Mouse (Mus musculus) CH12.LX (cell line): ENCODE measurements around the gene Blzf1. TPM values are rescaled to one million over a fixed set of nuclear protein-coding genes. Genes with fewer than 3 reads are reported as not detected.

Source experiments
- DNase-seq: peaks from one replicate; pipeline ENCODE4 v3.0.0-alpha.2; 2013; ENCODE audit errors: extremely low read depth
- H3K27ac ChIP-seq: 2 replicates; pipeline ENCODE4 v1.5.1; 2012; ENCODE audit warnings: low read depth, mild to moderate bottlenecking, control low read depth, moderate library complexity; ENCODE audit not compliant: insufficient read depth
- H3K27me3 ChIP-seq: replicated peaks from 2 replicates; pipeline ENCODE3; 2012; ENCODE audit warnings: inconsistent platforms
- H3K36me3 ChIP-seq, 2 experiments: replicated peaks in 1 of 2; 2 replicates each; pipeline versions ENCODE3 to v1.6.1; 2012; ENCODE audit warnings: inconsistent platforms in 1 of 2, low read length in 1 of 2, mild to moderate bottlenecking in 1 of 2, mixed read lengths in 1 of 2, moderate library complexity in 1 of 2; ENCODE audit not compliant: control insufficient read depth in 1 of 2, insufficient read depth in 1 of 2
- H3K4me1 ChIP-seq, 2 experiments: 2 replicates each; pipeline ENCODE4 v1.6.1; 2012; ENCODE audit warnings: inconsistent platforms in 1 of 2, moderate library complexity in 1 of 2; ENCODE audit not compliant: insufficient read depth in 2 of 2, control insufficient read depth in 1 of 2
- H3K4me2 ChIP-seq: 2 replicates; pipeline ENCODE4 v1.6.1; 2012; ENCODE audit warnings: low read depth, mild to moderate bottlenecking, control low read depth; ENCODE audit not compliant: poor library complexity, insufficient read depth, severe bottlenecking
- H3K4me3 ChIP-seq, 3 experiments: fragments of 150-350 bp in 1 of 3; sonication (generic) in 1 of 3; replicated peaks in 1 of 3; 2 replicates each; pipeline versions ENCODE3 to v1.5.1; 2011 to 2012; ENCODE audit warnings: low read depth in 2 of 3, low read length in 2 of 3, mild to moderate bottlenecking in 2 of 3, moderate library complexity in 2 of 3, control low read depth in 1 of 3, improper control_type of control experiment in 1 of 3, inconsistent platforms in 1 of 3, mixed read lengths in 1 of 3; ENCODE audit not compliant: poor library complexity in 1 of 3
- H3K79me2 ChIP-seq: replicated peaks from 2 replicates; pipeline ENCODE4 v1.6.1; 2012; ENCODE audit warnings: mild to moderate bottlenecking, moderate library complexity; ENCODE audit not compliant: control insufficient read depth, poor library complexity, insufficient read depth, severe bottlenecking; ENCODE audit errors: extremely low read depth
- H3K9ac ChIP-seq: 2 replicates; pipeline ENCODE4 v1.6.1; 2012; ENCODE audit warnings: low read depth, mild to moderate bottlenecking, control low read depth, moderate library complexity; ENCODE audit not compliant: insufficient read depth
- H3K9me3 ChIP-seq: replicated peaks from 2 replicates; pipeline ENCODE3; 2012; ENCODE audit warnings: low read length, inconsistent platforms, mixed read lengths
- BHLHE40 ChIP-seq: IDR thresholded peaks from 2 replicates; pipeline ENCODE4 v1.6.1; 2011; ENCODE audit warnings: mild to moderate bottlenecking, low read depth, low read length, improper control_type of control experiment
- CHD1 ChIP-seq: IDR thresholded peaks from 2 replicates; pipeline ENCODE4 v1.6.1; 2012; ENCODE audit warnings: low read depth, low read length, improper control_type of control experiment, inconsistent platforms
- CHD2 ChIP-seq: IDR thresholded peaks from 2 replicates; pipeline ENCODE4 v1.6.1; 2011; ENCODE audit warnings: low read length, improper control_type of control experiment
- CTCF ChIP-seq, 2 experiments: IDR thresholded peaks in 1 of 2; conservative IDR thresholded peaks in 1 of 2; 2 replicates each; pipeline ENCODE4 v1.5.1; 2011 to 2012; ENCODE audit warnings: low read depth in 2 of 2, low read length in 2 of 2, improper control_type of control experiment in 1 of 2, inconsistent platforms in 1 of 2, mild to moderate bottlenecking in 1 of 2, moderate library complexity in 1 of 2
- E2F4 ChIP-seq: IDR thresholded peaks from 2 replicates; pipeline ENCODE4 v1.6.1; 2011; ENCODE audit warnings: low read depth, low read length, improper control_type of control experiment; ENCODE audit not compliant: insufficient replicate concordance
- ELF1 ChIP-seq: IDR thresholded peaks from 2 replicates; pipeline ENCODE4 v1.6.1; 2014; ENCODE audit warnings: low read depth, mild to moderate bottlenecking, inconsistent platforms, low read length, improper control_type of control experiment
- EP300 ChIP-seq: IDR thresholded peaks from 2 replicates; pipeline ENCODE4 v1.6.1; 2011; ENCODE audit warnings: low read length, improper control_type of control experiment
- ETS1 ChIP-seq: conservative IDR thresholded peaks from 2 replicates; pipeline ENCODE4 v1.6.1; 2012; ENCODE audit warnings: low read depth, mild to moderate bottlenecking, inconsistent platforms, low read length, improper control_type of control experiment, moderate library complexity
- GABPA ChIP-seq: IDR thresholded peaks from 2 replicates; pipeline ENCODE4 v1.6.1; 2012; ENCODE audit warnings: low read depth, low read length, improper control_type of control experiment, inconsistent platforms; ENCODE audit not compliant: insufficient replicate concordance
- HCFC1 ChIP-seq: IDR thresholded peaks from 2 replicates; pipeline ENCODE4 v1.6.1; 2012; ENCODE audit warnings: low read depth, mild to moderate bottlenecking, inconsistent platforms, low read length, improper control_type of control experiment
- IRF4 ChIP-seq: IDR thresholded peaks from 2 replicates; pipeline ENCODE4 v1.6.1; 2014; ENCODE audit warnings: low read depth, mild to moderate bottlenecking, inconsistent platforms, low read length, improper control_type of control experiment
- JUN ChIP-seq: IDR thresholded peaks from 2 replicates; pipeline ENCODE4 v1.6.1; 2011; ENCODE audit warnings: low read depth, mild to moderate bottlenecking, low read length, improper control_type of control experiment, moderate library complexity; ENCODE audit not compliant: insufficient read depth
- JUND ChIP-seq: conservative IDR thresholded peaks from 2 replicates; pipeline ENCODE4 v1.6.1; 2011; ENCODE audit warnings: low read depth, low read length, improper control_type of control experiment
- KAT2A ChIP-seq: IDR thresholded peaks from 2 replicates; pipeline ENCODE4 v1.6.1; 2012; ENCODE audit warnings: low read length, improper control_type of control experiment, inconsistent platforms; ENCODE audit not compliant: insufficient replicate concordance
- MAFK ChIP-seq: IDR thresholded peaks from 2 replicates; pipeline ENCODE4 v1.6.1; 2011; ENCODE audit warnings: low read length, improper control_type of control experiment; ENCODE audit not compliant: insufficient replicate concordance
- MAX ChIP-seq: IDR thresholded peaks from 2 replicates; pipeline ENCODE4 v1.6.1; 2011; ENCODE audit warnings: low read length, improper control_type of control experiment
- MAZ ChIP-seq: IDR thresholded peaks from 2 replicates; pipeline ENCODE4 v1.6.1; 2012; ENCODE audit warnings: low read depth, mild to moderate bottlenecking, inconsistent platforms, low read length, improper control_type of control experiment, moderate library complexity
- MEF2A ChIP-seq: IDR thresholded peaks from 2 replicates; pipeline ENCODE4 v1.6.1; 2014; ENCODE audit warnings: low read depth, mild to moderate bottlenecking, inconsistent platforms, low read length, improper control_type of control experiment, borderline replicate concordance
- MXI1 ChIP-seq: IDR thresholded peaks from 2 replicates; pipeline ENCODE4 v1.6.1; 2011; ENCODE audit warnings: mild to moderate bottlenecking, low read depth, low read length, improper control_type of control experiment
- POLR2A ChIP-seq: IDR thresholded peaks from 2 replicates; pipeline ENCODE4 v1.6.1; 2011; ENCODE audit warnings: low read depth, mild to moderate bottlenecking, improper control_type of control experiment, low read length
- RAD21 ChIP-seq: IDR thresholded peaks from 2 replicates; pipeline ENCODE4 v1.6.1; 2011; ENCODE audit warnings: low read depth, mild to moderate bottlenecking, low read length, improper control_type of control experiment, moderate library complexity
- RCOR1 ChIP-seq: conservative IDR thresholded peaks from 2 replicates; pipeline ENCODE4 v1.6.1; 2012; ENCODE audit warnings: low read depth, mild to moderate bottlenecking, inconsistent platforms, low read length, improper control_type of control experiment
- SIN3A ChIP-seq: IDR thresholded peaks from 2 replicates; pipeline ENCODE4 v1.6.1; 2012; ENCODE audit warnings: low read length, improper control_type of control experiment, inconsistent platforms
- SMC3 ChIP-seq: IDR thresholded peaks from 2 replicates; pipeline ENCODE4 v1.6.1; 2011; ENCODE audit warnings: low read depth, low read length, improper control_type of control experiment
- TBP ChIP-seq: conservative IDR thresholded peaks from 2 replicates; pipeline ENCODE4 v1.6.1; 2011; ENCODE audit warnings: low read depth, low read length, improper control_type of control experiment
- TCF12 ChIP-seq: IDR thresholded peaks from 2 replicates; pipeline ENCODE4 v1.6.1; 2014; ENCODE audit warnings: low read depth, mild to moderate bottlenecking, inconsistent platforms, low read length, improper control_type of control experiment
- UBTF ChIP-seq: IDR thresholded peaks from 2 replicates; pipeline ENCODE4 v1.6.1; 2012; ENCODE audit warnings: low read depth, mild to moderate bottlenecking, inconsistent platforms, low read length, improper control_type of control experiment, moderate library complexity
- USF1 ChIP-seq: IDR thresholded peaks from 2 replicates; pipeline ENCODE4 v1.6.1; 2014; ENCODE audit warnings: low read depth, mild to moderate bottlenecking, inconsistent platforms, low read length, improper control_type of control experiment
- USF2 ChIP-seq: conservative IDR thresholded peaks from 2 replicates; pipeline ENCODE4 v1.6.1; 2011; ENCODE audit warnings: low read depth, low read length, improper control_type of control experiment
- ZC3H11A ChIP-seq: IDR thresholded peaks from 2 replicates; pipeline ENCODE4 v1.6.1; 2012; ENCODE audit warnings: low read depth, mild to moderate bottlenecking, inconsistent platforms, low read length, improper control_type of control experiment
- ZKSCAN1 ChIP-seq: IDR thresholded peaks from 2 replicates; pipeline ENCODE4 v1.6.1; 2012; ENCODE audit warnings: low read depth, inconsistent platforms, low read length, improper control_type of control experiment, borderline replicate concordance
- ZNF384 ChIP-seq: IDR thresholded peaks from 2 replicates; pipeline ENCODE4 v1.6.1; 2012; ENCODE audit warnings: low read depth, low read length, improper control_type of control experiment, inconsistent platforms
- dilution Hi-C: fragments of 300-500 bp; cut with MboI; formaldehyde crosslinking; loops from 2 replicates; pipeline ENCODE4 v1.14.3; 2020; ENCODE audit warnings: low sequenced_read_pairs; ENCODE audit not compliant: extremely low pct_unique_long_range_greater_than_20kb, extremely low pct_ligation_motif_present
- in situ Hi-C: fragments of 300-500 bp; cut with MboI; formaldehyde crosslinking; loops from 3 replicates; pipeline ENCODE4 v1.14.3; 2019; ENCODE audit warnings: low sequenced_read_pairs, low pct_ligation_motif_present, low pct_unique_long_range_greater_than_20kb, mixed read lengths
- polyA plus RNA-seq: library from polyadenylated mRNA; unstranded; fragments of >175 nt; gene quantifications from 2 replicates; pipeline ENCODE4 v1.2.1, GENCODE M21; 2012; ENCODE audit warnings: low read depth; ENCODE audit not compliant: insufficient read length
- total RNA-seq, 2 experiments: library from RNA; depleted of rRNA; stranded (reverse); fragments of 300-350 nt in 1 of 2; fragments of >200 nt in 1 of 2; gene quantifications; 2 replicates each; pipeline ENCODE4 v1.2.3; 2012 to 2014

Blzf1 gene
- total and polyA plus RNA-seq, 3 experiments: 13.7 to 22.2 (median 18.8) TPM

DNA sequence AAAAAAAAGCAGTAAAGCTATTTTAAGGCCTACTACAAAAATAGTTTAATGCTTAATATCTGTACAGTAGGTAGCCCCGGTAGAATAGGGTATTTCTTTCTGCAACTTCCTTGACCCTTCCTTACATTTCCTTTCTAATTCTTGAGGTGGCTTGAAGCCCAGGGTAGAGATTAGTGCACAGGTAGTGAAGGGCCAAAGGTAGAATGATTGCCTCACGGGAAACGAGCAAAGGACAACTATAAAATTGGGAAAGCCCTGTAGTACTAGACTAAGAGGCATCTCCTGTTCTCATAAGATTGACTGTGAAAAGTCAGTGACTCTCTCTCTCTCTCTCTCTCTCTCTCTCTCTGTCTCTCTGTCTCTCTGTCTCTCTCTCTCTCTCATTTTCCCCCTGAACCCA, 28.1 kb upstream of the Blzf1 start:
- TF ChIP-seq RCOR1 (no peak), MXI1 (no peak), CTCF (conservative IDR thresholded peaks at IDR 0.05 in 1 of 2, IDR thresholded peaks at IDR 0.05 in 1 of 2; ENCODE audit: low read depth in 2 of 2, low read length in 2 of 2) (no peak), USF1 (no peak), RAD21 (no peak), ZC3H11A (no peak), POLR2A (no peak), TBP (no peak), MAX (no peak), UBTF (no peak), SIN3A (no peak), KAT2A (no peak), TCF12 (no peak), MAZ (no peak), HCFC1 (no peak), ZKSCAN1 (no peak), USF2 (no peak)
- Histone ChIP-seq H3K27me3 (no peaks in the 10 kb centered on the region), H3K27ac (no peak overlapping the region), H3K4me3 (no peak overlapping the region), H3K4me2 (no peak overlapping the region), H3K9ac (no peak overlapping the region), H3K9me3 (peaks cover 4% of the 10 kb centered on the region), H3K79me2 (no peaks in the 10 kb centered on the region), H3K4me1 (peaks cover 5 to 22% of the 10 kb centered on the region in 2 experiments), H3K36me3 (peaks cover 12 to 30% of the 10 kb centered on the region in 2 experiments)
- dilution Hi-C loops (no loop called here), in situ Hi-C loops (no loop called here)
- no peak for DNase-seq

DNA sequence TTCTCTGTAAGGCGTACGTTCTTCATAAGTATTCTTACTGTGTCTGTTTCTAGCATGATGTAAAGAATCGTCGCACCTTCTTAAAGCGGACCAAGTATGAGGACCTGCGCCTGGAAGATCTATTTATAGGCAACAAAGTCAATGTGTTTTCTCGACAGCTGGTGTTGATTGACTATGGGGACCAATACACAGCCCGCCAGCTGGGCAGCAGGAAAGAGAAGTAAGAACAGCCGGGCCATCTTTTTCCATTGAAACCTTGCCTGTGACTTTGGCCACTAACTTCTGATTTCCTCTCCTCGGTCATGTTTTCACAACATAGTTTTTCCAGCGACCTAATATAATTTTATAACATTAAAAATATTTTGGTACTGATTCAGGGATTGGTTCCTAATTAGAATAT, 25.3 kb upstream of the Blzf1 start:
- Histone ChIP-seq H3K4me1 (peaks cover 9 to 30% of the 10 kb centered on the region in 2 experiments), H3K9me3 (peaks cover 4% of the 10 kb centered on the region), H3K4me2 (no peak overlapping the region), H3K27me3 (no peaks in the 10 kb centered on the region)
- dilution Hi-C loops: no loop called here
- peak; percentile 67 for DNase-seq
- TF ChIP-seq TCF12 (peak; percentile 92), EP300 (peak; percentile 95), ELF1 (no peak), SIN3A (peak; percentile 68), UBTF (no peak), BHLHE40 (peak; percentile 61; the same call in 1 of the 2 replicates), ETS1 (peak; percentile 89), E2F4 (no peak), MAFK (no peak), KAT2A (no peak), GABPA (no peak), CHD1 (no peak), IRF4 (peak; percentile 94), TBP (no peak), CTCF (conservative IDR thresholded peaks at IDR 0.05 in 1 of 2, IDR thresholded peaks at IDR 0.05 in 1 of 2; ENCODE audit: low read depth in 2 of 2, low read length in 2 of 2) (no peak), JUN (no peak), RAD21 (no peak), ZNF384 (no peak), SMC3 (no peak), MEF2A (peak; percentile 93), CHD2 (peak; percentile 45; the same call in 1 of the 2 replicates), JUND (no peak)
- TF ChIP-seq, all 38 proteins: peak for 8
- H3K9ac ChIP-seq: no peak overlapping the region; the same call in 1 of the 2 replicates
- H3K27ac ChIP-seq: no peak overlapping the region
- in situ Hi-C loops: no loop called here
- H3K36me3 ChIP-seq: peaks cover 25 to 38% of the 10 kb centered on the region in 2 experiments
- no peaks in the 10 kb centered on the region for H3K79me2 ChIP-seq
- no peak overlapping the region for H3K4me3 ChIP-seq
